Mouse (Mus musculus): Measurements from ENCODE around the gene B3gnt2. TPM values are rescaled to one million over a fixed set of nuclear protein-coding genes. Genes with fewer than 3 reads are reported as not detected.

Gene B3gnt2
- polyA plus RNA-seq, 1 experiment: 7.1 TPM

DNA sequence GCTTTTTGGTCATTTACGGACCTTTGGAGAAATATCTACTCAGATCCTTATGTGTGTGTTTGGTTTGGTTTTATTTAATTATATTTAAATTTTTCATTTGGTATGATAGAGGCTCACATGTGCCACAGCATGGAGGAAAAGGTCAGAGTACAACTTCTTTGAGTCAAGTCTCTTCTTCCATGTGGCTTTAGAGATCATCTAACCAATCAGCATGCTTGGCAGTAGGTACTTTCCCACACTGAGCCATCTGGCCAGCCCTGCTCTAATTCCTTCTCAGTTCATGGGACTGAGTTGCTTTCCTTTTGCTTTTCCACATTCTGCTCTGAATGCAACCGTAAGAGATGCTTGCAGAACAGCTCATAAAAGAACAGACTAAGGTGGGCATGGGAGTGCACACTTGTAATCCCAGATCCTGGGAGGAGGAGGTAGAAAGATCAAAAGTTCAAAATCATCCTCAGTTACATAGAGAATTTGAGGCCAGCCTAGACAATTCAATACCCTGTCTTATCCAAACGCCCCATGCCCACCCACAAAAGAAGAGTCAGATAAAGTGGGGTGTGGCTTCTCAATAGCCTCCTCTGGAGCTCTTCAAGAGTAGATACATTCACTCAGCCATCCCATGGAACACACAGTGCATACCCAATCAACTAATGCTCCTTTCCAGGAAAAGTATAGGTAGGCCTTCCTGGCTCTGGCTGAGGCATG, 67.4 kb downstream of the B3gnt2 start:
- DNase-seq: no peak
- 79% methylated on average over 3 of the region's 3 CpGs for WGBS

DNA sequence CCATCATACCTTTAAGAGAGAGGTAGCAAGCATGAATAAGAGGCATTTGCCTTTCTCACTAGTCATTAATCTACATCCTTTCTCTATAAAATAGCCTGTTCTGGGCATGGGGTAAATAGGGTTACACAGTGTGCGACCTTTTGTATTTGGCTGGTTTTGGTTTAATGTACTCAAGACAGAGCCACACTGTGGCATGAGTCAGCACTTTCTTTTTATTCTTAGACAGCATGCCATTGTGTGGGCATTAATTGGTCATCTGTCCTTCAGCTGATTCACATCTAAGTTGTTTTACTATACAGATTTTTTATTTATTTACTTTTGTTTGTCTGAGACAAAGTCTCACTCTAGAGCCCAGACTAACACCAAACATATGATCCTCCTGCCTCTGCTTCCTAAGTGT, 68.6 kb downstream of the B3gnt2 start:
- 96% methylated on average over 1 of the region's 1 CpGs for WGBS
- Histone ChIP-seq H3K4me1 (ENCODE audit: control insufficient read depth, insufficient read depth, low read length) (no peaks in the 10 kb centered on the region), H3K27ac (ENCODE audit: insufficient read depth, low read length) (no peak overlapping the region), H3K27me3 (ENCODE audit: control insufficient read depth, insufficient read depth, low read length) (no peaks in the 10 kb centered on the region; the same call in 1 of the 2 replicates), H3K4me3 (replicated peaks; ENCODE audit: insufficient read depth, low read depth, low read length) (no peak overlapping the region)
- no peak for DNase-seq
- TF ChIP-seq CTCF (IDR thresholded peaks at IDR 0.05; ENCODE audit: borderline replicate concordance, insufficient read depth, low read depth, low read length) (no peak), POLR2A (IDR thresholded peaks at IDR 0.05; ENCODE audit: borderline replicate concordance, insufficient read depth, low read length) (no peak)

More for the DNA sequence above, 67.4 kb downstream of the B3gnt2 start:
- Histone ChIP-seq H3K4me3 (replicated peaks; ENCODE audit: insufficient read depth, low read depth, low read length) (no peak overlapping the region), H3K27me3 (ENCODE audit: control insufficient read depth, insufficient read depth, low read length) (no peaks in the 10 kb centered on the region; the same call in 1 of the 2 replicates), H3K4me1 (ENCODE audit: control insufficient read depth, insufficient read depth, low read length) (no peaks in the 10 kb centered on the region), H3K27ac (ENCODE audit: insufficient read depth, low read length) (no peak overlapping the region)
- TF ChIP-seq CTCF (IDR thresholded peaks at IDR 0.05; ENCODE audit: borderline replicate concordance, insufficient read depth, low read depth, low read length) (no peak), POLR2A (IDR thresholded peaks at IDR 0.05; ENCODE audit: borderline replicate concordance, insufficient read depth, low read length) (no peak)

GRCm38 (mm10) chr11:22791726-22792125, 69.0 kb downstream of the B3gnt2 start:
- H3K27ac ChIP-seq (ENCODE audit: insufficient read depth, low read length): no peak overlapping the region
- no peaks in the 10 kb centered on the region; the same call in 1 of the 2 replicates for H3K27me3 ChIP-seq (ENCODE audit: control insufficient read depth, insufficient read depth, low read length)
- no peaks in the 10 kb centered on the region for H3K4me1 ChIP-seq (ENCODE audit: control insufficient read depth, insufficient read depth, low read length)
- no peak for DNase-seq
- H3K4me3 ChIP-seq (replicated peaks; ENCODE audit: insufficient read depth, low read depth, low read length): no peak overlapping the region
- 91% methylated on average over 5 of the region's 5 CpGs for WGBS
- TF ChIP-seq POLR2A (IDR thresholded peaks at IDR 0.05; ENCODE audit: borderline replicate concordance, insufficient read depth, low read length) (no peak), CTCF (IDR thresholded peaks at IDR 0.05; ENCODE audit: borderline replicate concordance, insufficient read depth, low read depth, low read length) (no peak)

- 91% methylated on average over 2 of the region's 2 CpGs for WGBS
Observed at GRCm38 (mm10) chr11:22787833-22788232, 72.9 kb downstream of the B3gnt2 start.

DNA sequence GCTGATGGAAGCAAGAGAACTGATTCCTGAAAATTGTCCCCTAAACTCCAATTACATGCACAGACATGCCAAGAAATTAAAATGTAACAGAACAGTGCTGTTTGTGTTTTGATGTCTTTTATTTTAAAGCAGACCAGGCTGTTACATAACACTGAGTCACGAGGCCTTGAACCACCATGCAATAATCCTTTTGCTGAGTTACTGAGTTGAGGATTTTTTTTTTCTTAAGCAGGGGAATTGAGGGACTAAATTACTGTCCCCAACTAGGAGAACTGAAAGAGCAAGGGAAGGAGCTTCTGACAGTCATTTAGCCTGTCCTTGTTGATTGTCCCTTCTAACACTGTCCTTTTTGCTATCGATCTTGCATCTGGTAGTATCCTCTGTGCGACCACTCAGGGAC, 76.3 kb downstream of the B3gnt2 start:
- DNase-seq: no peak
- 96% methylated on average over 3 of the region's 3 CpGs for WGBS
- H3K4me3 ChIP-seq (replicated peaks; ENCODE audit: insufficient read depth, low read depth, low read length): no peak overlapping the region
- no peak overlapping the region for H3K27ac ChIP-seq (ENCODE audit: insufficient read depth, low read length)
- H3K4me1 ChIP-seq (ENCODE audit: control insufficient read depth, insufficient read depth, low read length): no peaks in the 10 kb centered on the region
- no peaks in the 10 kb centered on the region; the same call in 1 of the 2 replicates for H3K27me3 ChIP-seq (ENCODE audit: control insufficient read depth, insufficient read depth, low read length)
- no peak for TF ChIP-seq POLR2A (IDR thresholded peaks at IDR 0.05; ENCODE audit: borderline replicate concordance, insufficient read depth, low read length)
- TF ChIP-seq CTCF (IDR thresholded peaks at IDR 0.05; ENCODE audit: borderline replicate concordance, insufficient read depth, low read depth, low read length): no peak

More at GRCm38 (mm10) chr11:22787833-22788232, 72.9 kb downstream of the B3gnt2 start:
- TF ChIP-seq CTCF (IDR thresholded peaks at IDR 0.05; ENCODE audit: borderline replicate concordance, insufficient read depth, low read depth, low read length) (no peak), POLR2A (IDR thresholded peaks at IDR 0.05; ENCODE audit: borderline replicate concordance, insufficient read depth, low read length) (no peak)
- H3K27ac ChIP-seq (ENCODE audit: insufficient read depth, low read length): no peak overlapping the region
- no peaks in the 10 kb centered on the region; the same call in 1 of the 2 replicates for H3K27me3 ChIP-seq (ENCODE audit: control insufficient read depth, insufficient read depth, low read length)
- no peak overlapping the region for H3K4me3 ChIP-seq (replicated peaks; ENCODE audit: insufficient read depth, low read depth, low read length)
- no peaks in the 10 kb centered on the region for H3K4me1 ChIP-seq (ENCODE audit: control insufficient read depth, insufficient read depth, low read length)
- no peak for DNase-seq

DNA sequence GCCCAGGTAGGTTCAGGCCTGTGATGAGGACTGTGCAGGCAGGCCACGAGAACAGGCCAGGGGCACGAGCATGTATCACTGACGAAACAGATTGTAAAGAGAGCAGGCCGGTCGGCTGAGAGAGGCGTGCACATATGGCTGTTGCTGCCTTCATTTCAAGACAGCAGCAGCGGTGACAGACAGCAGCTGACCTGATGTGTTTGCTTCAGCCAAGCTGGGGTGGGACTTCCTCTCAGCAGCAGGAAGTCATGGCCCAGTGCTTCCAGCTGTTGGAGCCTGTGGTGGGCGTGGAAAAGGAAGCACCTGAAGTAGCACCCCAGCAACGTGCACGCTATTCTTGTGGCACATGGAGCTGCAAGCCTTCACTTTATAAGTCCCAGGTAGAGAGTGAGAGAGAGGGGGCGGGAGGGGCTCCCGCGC, 78.0 kb downstream of the B3gnt2 start:
- no peak overlapping the region for H3K27ac ChIP-seq (ENCODE audit: insufficient read depth, low read length)
- H3K4me3 ChIP-seq (replicated peaks; ENCODE audit: insufficient read depth, low read depth, low read length): no peak overlapping the region
- H3K27me3 ChIP-seq (ENCODE audit: control insufficient read depth, insufficient read depth, low read length): no peaks in the 10 kb centered on the region; the same call in 1 of the 2 replicates
- no peaks in the 10 kb centered on the region for H3K4me1 ChIP-seq (ENCODE audit: control insufficient read depth, insufficient read depth, low read length)
- no peak for TF ChIP-seq CTCF (IDR thresholded peaks at IDR 0.05; ENCODE audit: borderline replicate concordance, insufficient read depth, low read depth, low read length)
- no peak for TF ChIP-seq POLR2A (IDR thresholded peaks at IDR 0.05; ENCODE audit: borderline replicate concordance, insufficient read depth, low read length)
- 64% methylated on average over 13 of the region's 13 CpGs for WGBS
- no peak for DNase-seq

GRCm38 (mm10) chr11:22781190-22781589, 79.6 kb downstream of the B3gnt2 start:
- no peaks in the 10 kb centered on the region; the same call in 1 of the 2 replicates for H3K27me3 ChIP-seq (ENCODE audit: control insufficient read depth, insufficient read depth, low read length)
- H3K27ac ChIP-seq (ENCODE audit: insufficient read depth, low read length): no peak overlapping the region
- no peak overlapping the region for H3K4me3 ChIP-seq (replicated peaks; ENCODE audit: insufficient read depth, low read depth, low read length)
- DNase-seq: no peak
- no peaks in the 10 kb centered on the region for H3K4me1 ChIP-seq (ENCODE audit: control insufficient read depth, insufficient read depth, low read length)
- no peak for TF ChIP-seq POLR2A (IDR thresholded peaks at IDR 0.05; ENCODE audit: borderline replicate concordance, insufficient read depth, low read length)

GRCm38 (mm10) chr11:22780761-22781160, 80.0 kb downstream of the B3gnt2 start:
- Histone ChIP-seq H3K27me3 (ENCODE audit: control insufficient read depth, insufficient read depth, low read length) (no peaks in the 10 kb centered on the region; the same call in 1 of the 2 replicates), H3K4me1 (ENCODE audit: control insufficient read depth, insufficient read depth, low read length) (no peaks in the 10 kb centered on the region), H3K27ac (ENCODE audit: insufficient read depth, low read length) (no peak overlapping the region), H3K4me3 (replicated peaks; ENCODE audit: insufficient read depth, low read depth, low read length) (no peak overlapping the region)
- 96% methylated on average over 2 of the region's 2 CpGs for WGBS
- no peak for DNase-seq
- no peak for TF ChIP-seq CTCF (IDR thresholded peaks at IDR 0.05; ENCODE audit: borderline replicate concordance, insufficient read depth, low read depth, low read length)
- no peak for TF ChIP-seq POLR2A (IDR thresholded peaks at IDR 0.05; ENCODE audit: borderline replicate concordance, insufficient read depth, low read length)
